Mouse (Mus musculus) midbrain, embryonic 15.5 days (tissue): Measurements from ENCODE around the gene Tgif1. TPM values are rescaled to one million over a fixed set of nuclear protein-coding genes. Genes with fewer than 3 reads are reported as not detected.
A peak's percentile ranks its signal among the peaks of the same experiment; 100 is the strongest.

Experiments used
- ATAC-seq: fragments of 200-750 bp; cut with Nextera tagmentation; replicated peaks from 2 replicates; pipeline ENCODE4 v1.8.0; 2017; ENCODE audit warnings: moderate TSS enrichment
- H3K27ac ChIP-seq: fragments of 300-500 bp; sonication (generic); 2 replicates; pipeline ENCODE4 v1.5.1; 2015; ENCODE audit warnings: mild to moderate bottlenecking, inconsistent platforms
- H3K27me3 ChIP-seq: fragments of 300-500 bp; sonication (generic); replicated peaks from 2 replicates; pipeline ENCODE4 v1.6.1; 2015; ENCODE audit warnings: inconsistent platforms
- H3K36me3 ChIP-seq: fragments of 300-500 bp; sonication (generic); replicated peaks from 2 replicates; pipeline ENCODE4 v1.6.1; 2015; ENCODE audit warnings: inconsistent platforms
- H3K4me1 ChIP-seq: fragments of 300-500 bp; sonication (generic); 2 replicates; pipeline ENCODE4 v1.6.1; 2015; ENCODE audit warnings: inconsistent platforms
- H3K4me2 ChIP-seq: fragments of 300-500 bp; sonication (generic); 2 replicates; pipeline ENCODE4 v1.6.1; 2015; ENCODE audit warnings: inconsistent platforms, mild to moderate bottlenecking, moderate library complexity
- H3K4me3 ChIP-seq: fragments of 300-500 bp; sonication (generic); 2 replicates; pipeline ENCODE4 v1.5.1; 2015; ENCODE audit warnings: mild to moderate bottlenecking, inconsistent platforms
- H3K9ac ChIP-seq: fragments of 300-500 bp; sonication (generic); 2 replicates; pipeline ENCODE4 v1.6.1; 2015; ENCODE audit warnings: mild to moderate bottlenecking, inconsistent platforms
- H3K9me3 ChIP-seq: fragments of 300-500 bp; sonication (generic); 2 replicates; pipeline ENCODE4 v1.6.1; 2016; ENCODE audit warnings: inconsistent platforms
- WGBS: fragments of 180-500 bp; shearing (Covaris S2); methylation state at CpG from one replicate; pipeline ENCODE4 v1.1.7; 2015; ENCODE audit warnings: mixed read lengths; 5-methylcytosine and 5-hydroxymethylcytosine counted together
- polyA plus RNA-seq: library from polyadenylated mRNA; unstranded; fragments of >200 nt; fragmentation: Nextera tagmentation; extraction: Ambion mirVana; gene quantifications from 2 replicates; pipeline ENCODE4 v1.2.1, GENCODE M21; 2015

Gene Tgif1
- polyA plus RNA-seq, 1 experiment from 2014 or later, result 11.5 TPM

- Histone ChIP-seq H3K27me3 (peaks cover 30% of the 10 kb centered on the region), H3K27ac (no peak overlapping the region), H3K4me3 (peak overlapping the region; percentile 54), H3K4me1 (peaks cover 14% of the 10 kb centered on the region), H3K4me2 (peak overlapping the region; percentile 92), H3K9ac (peak overlapping the region; percentile 48), H3K36me3 (no peaks in the 10 kb centered on the region), H3K9me3 (no peaks in the 10 kb centered on the region)
- ATAC-seq, result peak; percentile 87
- 2% methylated on average over 47 of the region's 51 CpGs for WGBS
Observed at GRCm38 (mm10) chr17:70817862-70818451, 35.4 kb downstream of the Tgif1 start.

GRCm38 (mm10) chr17:70815001-70815400 is 38.3 kb downstream of the Tgif1 start:
- Histone ChIP-seq H3K4me1 (peaks cover 14% of the 10 kb centered on the region), H3K36me3 (no peaks in the 10 kb centered on the region), H3K27me3 (peaks cover 26% of the 10 kb centered on the region), H3K4me3 (no peak overlapping the region), H3K9ac (no peak overlapping the region), H3K27ac (no peak overlapping the region), H3K9me3 (no peaks in the 10 kb centered on the region), H3K4me2 (no peak overlapping the region)
- WGBS, result 38% methylated on average over 8 of the region's 8 CpGs
- ATAC-seq, result no peak

- Histone ChIP-seq H3K36me3 (no peaks in the 10 kb centered on the region), H3K27me3 (no peaks in the 10 kb centered on the region), H3K27ac (no peak overlapping the region), H3K4me1 (0 out of 2 replicates have a peak, but pooled peaks cover 4% of the 10 kb centered on the region), H3K4me3 (no peak overlapping the region), H3K9me3 (no peaks in the 10 kb centered on the region), H3K4me2 (no peak overlapping the region), H3K9ac (no peak overlapping the region)
- no peak for ATAC-seq
- 90% methylated on average over 5 of the region's 5 CpGs for WGBS
Observed at GRCm38 (mm10) chr17:70810795-70811194, 42.6 kb downstream of the Tgif1 start.

GRCm38 (mm10) chr17:70809776-70810175 is 43.6 kb downstream of the Tgif1 start:
- H3K27me3 ChIP-seq, result no peaks in the 10 kb centered on the region
- H3K4me3 ChIP-seq, result no peak overlapping the region
- no peaks in the 10 kb centered on the region for H3K36me3 ChIP-seq
- no peak overlapping the region for H3K4me2 ChIP-seq
- H3K27ac ChIP-seq, result no peak overlapping the region
- ATAC-seq, result no peak
- WGBS, result 31% methylated on average over 3 of the region's 3 CpGs
- H3K9ac ChIP-seq, result no peak overlapping the region
- H3K4me1 ChIP-seq, result no peaks in the 10 kb centered on the region
- no peaks in the 10 kb centered on the region for H3K9me3 ChIP-seq

- no peaks in the 10 kb centered on the region for H3K36me3 ChIP-seq
- no peak for ATAC-seq
- 31% methylated on average over 14 of the region's 14 CpGs for WGBS
- H3K4me1 ChIP-seq, result no peaks in the 10 kb centered on the region
- no peak overlapping the region for H3K4me2 ChIP-seq
- H3K27me3 ChIP-seq, result no peaks in the 10 kb centered on the region
- H3K4me3 ChIP-seq, result no peak overlapping the region
- no peak overlapping the region for H3K9ac ChIP-seq
- H3K27ac ChIP-seq, result no peak overlapping the region
- H3K9me3 ChIP-seq, result no peaks in the 10 kb centered on the region
Observed at GRCm38 (mm10) chr17:70808837-70809236, 44.5 kb downstream of the Tgif1 start.

GRCm38 (mm10) chr17:70807885-70808284 is 45.5 kb downstream of the Tgif1 start:
- H3K4me1 ChIP-seq, result no peaks in the 10 kb centered on the region
- no peaks in the 10 kb centered on the region for H3K36me3 ChIP-seq
- H3K9me3 ChIP-seq, result no peaks in the 10 kb centered on the region
- ATAC-seq, result no peak
- H3K27me3 ChIP-seq, result no peaks in the 10 kb centered on the region
- WGBS, result 87% methylated on average over 1 of the region's 1 CpGs
- H3K4me2 ChIP-seq, result no peak overlapping the region
- H3K9ac ChIP-seq, result no peak overlapping the region
- H3K4me3 ChIP-seq, result no peak overlapping the region
- no peak overlapping the region for H3K27ac ChIP-seq

GRCm38 (mm10) chr17:70806600-70806999 is 46.7 kb downstream of the Tgif1 start:
- H3K4me3 ChIP-seq, result no peak overlapping the region
- no peak overlapping the region for H3K9ac ChIP-seq
- H3K4me2 ChIP-seq, result no peak overlapping the region
- no peaks in the 10 kb centered on the region for H3K36me3 ChIP-seq
- no peaks in the 10 kb centered on the region for H3K4me1 ChIP-seq
- no peak overlapping the region for H3K27ac ChIP-seq
- WGBS, result 95% methylated on average over 2 of the region's 2 CpGs
- no peaks in the 10 kb centered on the region for H3K9me3 ChIP-seq
- H3K27me3 ChIP-seq, result no peaks in the 10 kb centered on the region
- no peak for ATAC-seq

- H3K4me1 ChIP-seq, result no peaks in the 10 kb centered on the region
- no peak overlapping the region for H3K4me3 ChIP-seq
- no peak overlapping the region for H3K9ac ChIP-seq
- no peaks in the 10 kb centered on the region for H3K9me3 ChIP-seq
- no peak overlapping the region for H3K27ac ChIP-seq
- H3K4me2 ChIP-seq, result no peak overlapping the region
- WGBS, result 94% methylated on average over 9 of the region's 9 CpGs
- ATAC-seq, result no peak
- H3K36me3 ChIP-seq, result no peaks in the 10 kb centered on the region
- H3K27me3 ChIP-seq, result no peaks in the 10 kb centered on the region
Observed at GRCm38 (mm10) chr17:70805866-70806265, 47.5 kb downstream of the Tgif1 start.

- Histone ChIP-seq H3K36me3 (no peaks in the 10 kb centered on the region), H3K4me1 (no peaks in the 10 kb centered on the region), H3K4me2 (no peak overlapping the region), H3K4me3 (no peak overlapping the region), H3K27ac (no peak overlapping the region), H3K9ac (no peak overlapping the region), H3K27me3 (no peaks in the 10 kb centered on the region), H3K9me3 (no peaks in the 10 kb centered on the region)
- WGBS, result 79% methylated on average over 14 of the region's 14 CpGs
- no peak for ATAC-seq
Observed at GRCm38 (mm10) chr17:70802022-70802421, 51.3 kb downstream of the Tgif1 start.

GRCm38 (mm10) chr17:70799266-70799665 is 54.1 kb downstream of the Tgif1 start:
- Histone ChIP-seq H3K9me3 (no peaks in the 10 kb centered on the region), H3K27ac (no peak overlapping the region), H3K27me3 (no peaks in the 10 kb centered on the region), H3K4me2 (no peak overlapping the region), H3K36me3 (no peaks in the 10 kb centered on the region), H3K9ac (no peak overlapping the region), H3K4me3 (no peak overlapping the region), H3K4me1 (peaks cover 2% of the 10 kb centered on the region; the same call in 1 of the 2 replicates)
- WGBS, result 77% methylated on average over 4 of the region's 4 CpGs
- no peak for ATAC-seq

GRCm38 (mm10) chr17:70797773-70798045 is 55.6 kb downstream of the Tgif1 start:
- Histone ChIP-seq H3K9me3 (no peaks in the 10 kb centered on the region), H3K4me1 (peaks cover 4% of the 10 kb centered on the region; the same call in 1 of the 2 replicates), H3K36me3 (no peaks in the 10 kb centered on the region), H3K9ac (no peak overlapping the region), H3K27ac (no peak overlapping the region), H3K4me2 (no peak overlapping the region), H3K4me3 (no peak overlapping the region), H3K27me3 (no peaks in the 10 kb centered on the region)
- 86% methylated on average over 1 of the region's 1 CpGs for WGBS
- no peak for ATAC-seq

- no peak for ATAC-seq
- Histone ChIP-seq H3K27me3 (no peaks in the 10 kb centered on the region), H3K4me3 (no peak overlapping the region), H3K9me3 (no peaks in the 10 kb centered on the region), H3K4me1 (peaks cover 4% of the 10 kb centered on the region; the same call in 1 of the 2 replicates), H3K36me3 (no peaks in the 10 kb centered on the region), H3K9ac (no peak overlapping the region), H3K27ac (no peak overlapping the region), H3K4me2 (no peak overlapping the region)
- WGBS, result 85% methylated on average over 8 of the region's 8 CpGs
Observed at GRCm38 (mm10) chr17:70796940-70797772, 56.2 kb downstream of the Tgif1 start.

- Histone ChIP-seq H3K4me3 (no peak overlapping the region), H3K4me2 (no peak overlapping the region), H3K27me3 (no peaks in the 10 kb centered on the region), H3K9me3 (no peaks in the 10 kb centered on the region), H3K27ac (no peak overlapping the region), H3K9ac (no peak overlapping the region), H3K36me3 (no peaks in the 10 kb centered on the region), H3K4me1 (peaks cover 4% of the 10 kb centered on the region; the same call in 1 of the 2 replicates)
- WGBS, result 70% methylated on average over 4 of the region's 4 CpGs
- no peak for ATAC-seq
Observed at GRCm38 (mm10) chr17:70795196-70795595, 58.1 kb downstream of the Tgif1 start.
